Mouse (Mus musculus) bone marrow macrophage, adult 2 months (primary cell): Measurements from ENCODE around the gene B3galt1.

ENCODE experiments used
- CTCF ChIP-seq: IDR thresholded peaks from 2 replicates; pipeline ENCODE4 v1.5.1; 2012; ENCODE audit warnings: low read depth, mild to moderate bottlenecking, low read length, moderate library complexity
- POLR2A ChIP-seq: IDR thresholded peaks from 2 replicates; pipeline ENCODE4 v1.6.1; 2012; ENCODE audit warnings: mild to moderate bottlenecking, low read depth, low read length, borderline replicate concordance

- no peak for TF ChIP-seq POLR2A
- TF ChIP-seq CTCF: no peak
Measured at GRCm38 (mm10) chr2:67628289-67628688, 62.6 kb downstream of the B3galt1 start.
